Mouse (Mus musculus) gastrocnemius, postnatal 4 days (tissue): ENCODE measurements around the gene Sphk2. TPM values are rescaled to one million over a fixed set of nuclear protein-coding genes. Genes with fewer than 3 reads are reported as not detected.

Source experiments
- DNase-seq, 2 experiments: peaks; one replicate each; pipeline ENCODE4 v3.0.0; 2021 to 2022; ENCODE audit warnings: low spot score in 2 of 2, mixed read lengths in 2 of 2
- total RNA-seq, 2 experiments: library from RNA; stranded (reverse); gene quantifications; 2 replicates each; pipeline ENCODE4 v1.2.3; 2021

Gene Sphk2
- total RNA-seq, 2 experiments from 2014 or later, result 17.4 to 17.9 TPM

- DNase-seq, result no peak
These were observed 7.9 kb upstream of the Sphk2 start, which contains the start of gene Spaca4 for GRCm38 (mm10) chr7:45725713-45726112. TSS of gene Spaca4 (minus strand) at chr7:45725813.

GRCm38 (mm10) chr7:45725151-45725550 is 7.3 kb upstream of the Sphk2 start:
- no peak for DNase-seq

GRCm38 (mm10) chr7:45723781-45724180 is 6.0 kb upstream of the Sphk2 start:
- DNase-seq, result no peak

- DNase-seq, result no peak
These were observed 5.5 kb upstream of the Sphk2 start for GRCm38 (mm10) chr7:45723301-45723700.

GRCm38 (mm10) chr7:45722348-45722713 is 4.5 kb upstream of the Sphk2 start:
- no peak for DNase-seq

- no peak for DNase-seq
These were observed 4.0 kb upstream of the Sphk2 start for GRCm38 (mm10) chr7:45721642-45722347.

GRCm38 (mm10) chr7:45721234-45721571 is 3.4 kb upstream of the Sphk2 start:
- DNase-seq, result no peak

- DNase-seq, result no peak
These were observed 2.8 kb upstream of the Sphk2 start, which contains the start of gene Fam83e for GRCm38 (mm10) chr7:45720413-45721233. TSS of gene Fam83e (plus strand) at chr7:45721212.

GRCm38 (mm10) chr7:45719738-45720412 is 2.1 kb upstream of the Sphk2 start:
- no peak for DNase-seq

- DNase-seq, result no peak
These were observed 1.4 kb upstream of the Sphk2 start for GRCm38 (mm10) chr7:45719180-45719579.

- DNase-seq, result no peak
These were observed 529 bp upstream of the Sphk2 start for GRCm38 (mm10) chr7:45718331-45718730.

- no peak for DNase-seq
These were observed 567 bp downstream of the Sphk2 start for GRCm38 (mm10) chr7:45716952-45717917.

GRCm38 (mm10) chr7:45716460-45716857 is 1.3 kb downstream of the Sphk2 start:
- DNase-seq, result peak in 1 of 2 experiments; percentile 10

GRCm38 (mm10) chr7:45715741-45716459 is 1.9 kb downstream of the Sphk2 start:
- DNase-seq, result peak in 1 of 2 experiments; percentile 22

- DNase-seq, result peak; percentile 95 to 98
These were observed 2.6 kb downstream of the Sphk2 start, which contains the start of gene Rpl18 for GRCm38 (mm10) chr7:45715090-45715708. TSS of gene Rpl18 (plus strand) at chr7:45715457.

GRCm38 (mm10) chr7:45714630-45715089 is 3.1 kb downstream of the Sphk2 start:
- DNase-seq, result no peak

- no peak for DNase-seq
These were observed 3.8 kb downstream of the Sphk2 start for GRCm38 (mm10) chr7:45713881-45714520.

GRCm38 (mm10) chr7:45713396-45713795 is 4.4 kb downstream of the Sphk2 start:
- DNase-seq, result no peak
